Mouse (Mus musculus) forebrain, postnatal 0 days (tissue): ENCODE results near the gene Wdr27. TPM values are rescaled to one million over a fixed set of nuclear protein-coding genes. Genes with fewer than 3 reads are reported as not detected.
A peak's percentile ranks its signal among the peaks of the same experiment; 100 is the strongest.

Experiments
- ATAC-seq: fragments of 200-750 bp; cut with Nextera tagmentation; 2 replicates; pipeline ENCODE4 v1.8.0; 2017; ENCODE audit warnings: mild to moderate bottlenecking, moderate library complexity
- DNase-seq: peaks from one replicate; pipeline ENCODE4 v3.0.0-alpha.2; 2015
- H3K27ac ChIP-seq: fragments of 300-500 bp; sonication (generic); 2 replicates; pipeline ENCODE4 v1.5.1; 2014; ENCODE audit warnings: low read depth, mild to moderate bottlenecking, antibody characterized with exemption, low read length, moderate library complexity, mixed read lengths
- H3K27me3 ChIP-seq: fragments of 300-500 bp; sonication (generic); 2 replicates; pipeline ENCODE4 v1.6.1; 2014; ENCODE audit warnings: mild to moderate bottlenecking, low read length, mixed read lengths; ENCODE audit not compliant: insufficient read depth
- H3K36me3 ChIP-seq: fragments of 300-500 bp; sonication (generic); 2 replicates; pipeline ENCODE4 v1.6.1; 2014; ENCODE audit warnings: mild to moderate bottlenecking, moderate library complexity; ENCODE audit not compliant: insufficient read depth
- H3K4me1 ChIP-seq: fragments of 300-500 bp; sonication (generic); 2 replicates; pipeline ENCODE4 v1.6.1; 2014; ENCODE audit warnings: antibody characterized with exemption; ENCODE audit not compliant: insufficient read depth
- H3K4me2 ChIP-seq: fragments of 300-500 bp; sonication (generic); 2 replicates; pipeline ENCODE4 v1.6.1; 2014; ENCODE audit warnings: low read depth, mild to moderate bottlenecking, moderate library complexity
- H3K4me3 ChIP-seq: fragments of 300-500 bp; sonication (generic); 2 replicates; pipeline ENCODE4 v1.5.1; 2014; ENCODE audit warnings: low read depth, low read length, mixed read lengths
- H3K9ac ChIP-seq: fragments of 300-500 bp; sonication (generic); 2 replicates; pipeline ENCODE4 v1.6.1; 2014; ENCODE audit warnings: mild to moderate bottlenecking
- H3K9me3 ChIP-seq: fragments of 300-500 bp; sonication (generic); 2 replicates; pipeline ENCODE4 v1.6.1; 2016; ENCODE audit warnings: low read length
- CTCF ChIP-seq: sonication (generic); IDR thresholded peaks from 2 replicates; pipeline ENCODE4 v1.5.1; 2016; ENCODE audit warnings: antibody characterized with exemption, control low read depth, low read depth
- WGBS: fragments of 180-500 bp; shearing (Covaris S2); extraction: QIAGEN DNeasy Blood & Tissue Kit; methylation state at CpG from one replicate; pipeline ENCODE4 v1.1.7; 2014; 5-methylcytosine and 5-hydroxymethylcytosine counted together
- polyA plus RNA-seq: library from polyadenylated mRNA; unstranded; fragments of >200 nt; fragmentation: Nextera tagmentation; extraction: Ambion mirVana; gene quantifications from 2 replicates; pipeline ENCODE4 v1.2.1, GENCODE M21; 2015
- total RNA-seq: library from RNA; depleted of rRNA; stranded (reverse); fragments of >200 nt; gene quantifications from 2 replicates; pipeline ENCODE4 v1.2.3, GENCODE M21; 2014

Gene Wdr27
- total and polyA plus RNA-seq, 2 experiments from 2014 or later = 1.6 to 9.5 TPM

- H3K4me1 ChIP-seq = no peaks in the 10 kb centered on the region
- no peaks in the 10 kb centered on the region for H3K27me3 ChIP-seq
- no peak for DNase-seq
- H3K36me3 ChIP-seq = no peaks in the 10 kb centered on the region
- H3K4me2 ChIP-seq = no peak overlapping the region
- no peak overlapping the region for H3K27ac ChIP-seq
- no peak for TF ChIP-seq CTCF
- WGBS = 71% methylated on average over 1 of the region's 1 CpGs
- H3K9me3 ChIP-seq = no peaks in the 10 kb centered on the region
- H3K9ac ChIP-seq = no peak overlapping the region
- H3K4me3 ChIP-seq = no peak overlapping the region
- ATAC-seq = no peak
These were observed 82.7 kb downstream of the Wdr27 start for GRCm38 (mm10) chr17:14860220-14860619.

GRCm38 (mm10) chr17:14847709-14848108, 95.2 kb downstream of the Wdr27 start:
- Histone ChIP-seq H3K4me1 (no peaks in the 10 kb centered on the region), H3K27me3 (no peaks in the 10 kb centered on the region), H3K4me2 (no peak overlapping the region), H3K27ac (no peak overlapping the region), H3K36me3 (no peaks in the 10 kb centered on the region), H3K9me3 (no peaks in the 10 kb centered on the region), H3K4me3 (no peak overlapping the region), H3K9ac (no peak overlapping the region)
- ATAC-seq = no peak
- no peak for DNase-seq
- no peak for TF ChIP-seq CTCF
- WGBS = 75% methylated on average over 3 of the region's 3 CpGs

- H3K4me3 ChIP-seq = no peak overlapping the region
- ATAC-seq = no peak
- TF ChIP-seq CTCF = no peak
- H3K9me3 ChIP-seq = no peaks in the 10 kb centered on the region
- WGBS = 73% methylated on average over 5 of the region's 5 CpGs
- no peak overlapping the region for H3K9ac ChIP-seq
- no peak overlapping the region for H3K4me2 ChIP-seq
- no peaks in the 10 kb centered on the region for H3K27me3 ChIP-seq
- no peak overlapping the region for H3K27ac ChIP-seq
- no peak for DNase-seq
- H3K4me1 ChIP-seq = no peaks in the 10 kb centered on the region
- no peaks in the 10 kb centered on the region for H3K36me3 ChIP-seq
These were observed 96.1 kb downstream of the Wdr27 start for GRCm38 (mm10) chr17:14846880-14847279.

- Histone ChIP-seq H3K4me3 (no peak overlapping the region), H3K36me3 (no peaks in the 10 kb centered on the region), H3K4me1 (no peaks in the 10 kb centered on the region), H3K27me3 (no peaks in the 10 kb centered on the region), H3K4me2 (no peak overlapping the region), H3K27ac (no peak overlapping the region), H3K9ac (no peak overlapping the region), H3K9me3 (no peaks in the 10 kb centered on the region)
- ATAC-seq (peak; percentile 16; the same call in 1 of the 2 replicates), DNase-seq (peak; percentile 53)
- 15% methylated on average over 6 of the region's 6 CpGs for WGBS
- TF ChIP-seq CTCF = no peak
These were observed 116.2 kb downstream of the Wdr27 start for GRCm38 (mm10) chr17:14826715-14827295.

- H3K9me3 ChIP-seq = no peaks in the 10 kb centered on the region
- DNase-seq = no peak
- no peak for TF ChIP-seq CTCF
- H3K36me3 ChIP-seq = no peaks in the 10 kb centered on the region
- ATAC-seq = peak; percentile 54
- H3K4me2 ChIP-seq = no peak overlapping the region
- no peak overlapping the region for H3K4me3 ChIP-seq
- no peaks in the 10 kb centered on the region for H3K4me1 ChIP-seq
- WGBS = 56% methylated on average over 5 of the region's 5 CpGs
- H3K9ac ChIP-seq = no peak overlapping the region
- no peaks in the 10 kb centered on the region for H3K27me3 ChIP-seq
- H3K27ac ChIP-seq = no peak overlapping the region
These were observed 118.0 kb downstream of the Wdr27 start for GRCm38 (mm10) chr17:14824938-14825337.

- no peak for TF ChIP-seq CTCF
- Histone ChIP-seq H3K4me2 (no peak overlapping the region), H3K27me3 (no peaks in the 10 kb centered on the region), H3K9ac (no peak overlapping the region), H3K36me3 (no peaks in the 10 kb centered on the region), H3K9me3 (no peaks in the 10 kb centered on the region), H3K4me3 (no peak overlapping the region), H3K27ac (no peak overlapping the region), H3K4me1 (no peaks in the 10 kb centered on the region)
- ATAC-seq (no peak), DNase-seq (no peak)
- 79% methylated on average over 2 of the region's 2 CpGs for WGBS
These were observed 125.0 kb downstream of the Wdr27 start for GRCm38 (mm10) chr17:14817975-14818374.

- Histone ChIP-seq H3K27me3 (no peaks in the 10 kb centered on the region), H3K36me3 (no peaks in the 10 kb centered on the region), H3K9me3 (no peaks in the 10 kb centered on the region), H3K27ac (no peak overlapping the region), H3K9ac (no peak overlapping the region), H3K4me3 (no peak overlapping the region), H3K4me2 (no peak overlapping the region), H3K4me1 (no peaks in the 10 kb centered on the region)
- DNase-seq (no peak), ATAC-seq (no peak)
- TF ChIP-seq CTCF = no peak
- WGBS = 84% methylated on average over 3 of the region's 3 CpGs
These were observed 126.9 kb downstream of the Wdr27 start for GRCm38 (mm10) chr17:14816107-14816506.
